Mouse (Mus musculus): ENCODE measurements around the gene Atp5e. TPM values are rescaled to one million over a fixed set of nuclear protein-coding genes. Genes with fewer than 3 reads are reported as not detected.

The Atp5e gene
- total RNA-seq, 1 experiment from 2014 or later, result 463 TPM

DNA sequence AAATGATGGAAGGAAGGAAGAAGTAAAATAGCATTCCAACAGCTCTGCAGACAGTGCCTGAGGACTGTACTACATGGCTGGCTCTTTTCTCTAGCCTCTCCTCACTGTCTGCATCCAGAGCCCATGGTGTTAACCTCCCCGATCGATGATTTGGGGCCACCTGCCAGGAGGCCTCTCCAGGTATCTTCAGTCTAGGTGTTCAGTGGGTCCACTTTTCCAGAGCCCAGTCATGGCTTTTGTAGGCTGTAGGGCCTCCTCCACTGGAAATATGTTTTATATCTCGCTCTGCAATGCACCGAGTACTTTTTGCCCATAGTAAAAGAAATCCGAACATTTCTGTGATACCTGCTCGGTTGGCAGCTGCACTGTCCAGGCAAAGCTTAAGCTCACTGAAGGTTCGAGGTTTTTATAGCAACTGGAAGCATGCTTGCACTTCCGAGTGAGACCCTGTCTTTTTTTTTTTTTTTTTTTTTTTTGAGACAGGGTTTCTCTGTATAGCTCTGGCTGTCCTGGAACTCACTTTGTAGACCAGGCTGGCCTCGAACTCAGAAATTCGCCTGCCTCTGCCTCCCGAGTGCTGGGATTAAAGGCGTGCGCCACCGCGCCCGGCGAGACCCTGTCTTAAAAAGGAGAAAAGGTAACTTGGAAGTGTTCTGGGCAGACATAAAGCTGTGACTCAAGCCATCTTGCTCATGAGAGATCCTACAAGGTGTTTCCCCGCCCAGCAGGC, 48.7 kb downstream of the Atp5e start:
- no peak for DNase-seq

GRCm38 (mm10) chr2:174413127-174413526, 50.8 kb downstream of the Atp5e start:
- no peak for DNase-seq

Other genes starting within 250 kb of the Atp5e start
- gene Gnas, start 179.8 kb downstream of the Atp5e start, total RNA-seq (2021), result 4,967 and 5,329 TPM in 2 replicates
- gene Gm20721, start 117.4 kb downstream of the Atp5e start, total RNA-seq (2021), result 4.6 and 5.4 TPM in 2 replicates
- gene Nelfcd, start 48.3 kb downstream of the Atp5e start, total RNA-seq (2021), result 51.5 and 63.4 TPM in 2 replicates
- gene Ctsz, start 25.1 kb downstream of the Atp5e start, total RNA-seq (2021), result 154 and 160 TPM in 2 replicates
- 1.0 and 2.7 TPM in 2 replicates for gene Tubb1, start 13.4 kb downstream of the Atp5e start, total RNA-seq (2021)
- 177 and 185 TPM in 2 replicates for gene Prelid3b, start 9.0 kb upstream of the Atp5e start, total RNA-seq (2021)
- 0.19 and 2.0 TPM in 2 replicates for gene Zfp831, start 179.4 kb upstream of the Atp5e start, total RNA-seq (2021)